Mouse (Mus musculus) embryo, embryonic 11.5 days (tissue): Measurements from ENCODE around the gene Atp1a4.
"Not testable (repeated sequence)": the region's sequence is repeated elsewhere in the genome, so short reads cannot be mapped to it uniquely, and the experiment has no call there.

Source experiments
- DNase-seq: peaks from one replicate; pipeline ENCODE4 v3.0.0-alpha.2; 2012; ENCODE audit warnings: low read depth, low spot score

Gene Atp1a4

DNA sequence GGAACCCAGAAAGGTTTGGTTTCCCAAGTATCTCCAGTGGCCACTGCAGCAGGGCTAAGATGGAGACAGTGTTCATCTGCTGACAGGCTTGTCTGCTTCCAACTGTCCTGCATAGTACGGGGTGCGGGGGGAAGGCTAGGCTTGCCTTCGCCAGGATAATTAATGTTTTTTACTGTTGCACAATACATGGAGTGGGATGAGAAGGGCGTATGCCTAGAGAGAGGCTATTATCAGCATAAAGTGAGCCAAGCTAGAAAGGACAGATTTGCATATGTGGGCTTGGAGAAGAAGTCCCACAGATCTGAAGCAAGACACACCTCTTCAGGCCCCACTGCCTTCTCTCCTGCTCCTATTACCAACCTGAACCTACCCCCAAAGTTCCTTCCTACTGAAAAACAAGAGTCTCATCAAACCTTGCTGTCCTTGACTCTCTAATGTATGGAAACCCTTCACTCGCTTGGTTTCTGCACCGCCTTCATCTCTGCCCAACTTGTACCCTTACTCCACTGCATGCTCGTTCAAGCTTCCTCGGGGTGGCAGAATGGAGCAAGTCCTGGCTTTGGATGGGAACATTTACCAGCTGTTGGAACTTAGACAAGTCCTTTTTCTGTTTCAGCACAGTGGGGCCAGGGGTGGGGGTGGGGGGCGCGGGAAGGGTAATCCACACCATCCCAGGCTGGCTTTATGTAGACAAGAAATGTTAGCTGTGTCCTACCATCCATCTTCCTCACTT, 23.5 kb upstream of the Atp1a4 start:
- no peak for DNase-seq

DNA sequence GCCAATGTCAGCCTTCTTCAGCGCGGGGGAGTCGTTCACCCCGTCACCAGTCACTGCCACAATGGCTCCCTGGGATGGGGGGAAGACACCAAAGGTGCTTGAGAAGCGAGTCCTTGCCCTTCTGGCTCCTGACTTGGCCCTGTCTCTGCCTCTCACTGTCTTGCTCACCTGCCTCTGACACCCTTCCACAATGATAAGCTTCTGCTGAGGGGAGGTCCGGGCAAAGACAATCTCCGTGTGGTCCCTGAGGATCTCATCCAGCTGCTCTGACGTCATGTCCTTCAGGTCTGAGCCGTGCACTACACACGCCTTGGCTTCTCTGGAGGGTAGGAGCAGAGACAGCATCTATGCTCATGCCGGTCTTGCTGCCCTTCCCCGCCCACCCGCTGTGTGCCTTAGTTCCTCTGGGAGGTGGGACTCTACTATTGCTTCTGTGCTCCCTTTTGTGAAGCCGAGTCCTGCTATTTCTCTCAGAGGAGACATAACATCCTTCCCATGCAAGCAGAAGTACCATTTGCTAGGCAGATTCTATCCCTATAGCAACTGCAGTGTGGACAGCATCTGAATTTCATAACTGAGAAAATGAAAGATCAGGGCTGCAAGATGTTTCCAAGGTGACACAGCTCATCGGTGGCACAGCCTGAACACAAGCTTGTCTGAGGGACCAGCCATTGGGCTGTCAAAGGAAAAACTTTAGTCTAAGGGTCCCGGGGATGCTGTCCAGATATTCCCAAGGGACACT, 21.7 kb upstream of the Atp1a4 start:
- no peak for DNase-seq

DNA sequence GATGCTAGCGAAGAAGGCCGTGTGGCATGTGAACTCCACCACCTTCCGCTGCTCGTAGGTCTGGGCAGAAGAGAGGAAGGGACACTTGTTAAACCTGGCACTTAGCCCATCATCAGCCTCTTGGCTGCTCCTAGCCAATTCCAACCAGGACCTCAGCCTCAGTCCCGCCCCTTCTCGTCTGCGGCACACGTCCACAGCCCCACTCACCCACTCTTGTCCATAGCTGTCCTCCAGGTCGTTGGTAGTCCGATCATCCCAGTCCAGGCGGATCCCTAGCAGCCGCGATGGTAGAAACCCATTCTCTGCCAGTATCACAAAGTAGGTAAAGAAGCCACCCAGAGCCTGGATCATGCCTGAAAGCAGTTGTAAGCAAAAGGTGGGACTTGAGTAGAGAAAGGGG, 20.1 kb upstream of the Atp1a4 start:
- DNase-seq: no peak

DNA sequence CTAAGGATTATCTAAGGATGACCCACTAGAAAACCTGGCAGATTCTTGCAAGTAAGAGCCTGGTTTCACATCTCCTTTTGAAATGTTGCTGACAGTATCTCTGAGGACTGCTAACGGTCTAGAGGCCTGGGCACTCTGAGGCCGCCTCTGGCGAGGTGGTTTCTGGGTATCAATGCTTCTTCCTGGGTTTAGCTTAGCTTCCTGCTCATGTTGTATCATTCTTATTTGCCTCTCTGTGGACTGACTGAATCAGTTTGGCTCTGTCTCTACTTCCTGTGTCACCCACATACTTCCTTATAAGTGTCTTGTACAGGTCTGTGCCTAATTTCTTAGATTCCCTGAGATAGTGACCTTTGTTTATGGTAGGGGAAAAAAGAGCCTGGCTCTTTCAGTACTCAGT, 19.0 kb upstream of the Atp1a4 start:
- DNase-seq: no peak

DNA sequence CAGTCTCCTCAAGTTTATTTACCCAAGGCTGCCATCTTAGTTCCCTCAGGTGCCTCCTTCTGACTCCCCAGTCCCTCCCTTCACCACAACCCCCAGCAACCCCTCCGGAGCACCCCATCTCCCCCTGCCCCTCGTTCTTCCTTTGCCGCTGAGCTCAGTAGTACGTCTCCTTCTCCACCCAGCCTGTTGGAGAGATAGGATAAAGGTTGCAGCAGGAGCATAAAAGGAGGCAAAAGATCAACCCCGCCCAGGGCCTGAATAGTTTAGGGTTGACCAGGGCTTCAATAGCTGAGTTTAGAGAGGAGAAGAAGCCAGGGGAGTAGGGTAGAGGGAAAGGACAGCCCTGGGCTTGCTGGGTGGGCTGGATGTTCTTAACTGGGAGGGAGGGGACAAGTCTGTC, 16.3 kb upstream of the Atp1a4 start:
- no peak for DNase-seq

DNA sequence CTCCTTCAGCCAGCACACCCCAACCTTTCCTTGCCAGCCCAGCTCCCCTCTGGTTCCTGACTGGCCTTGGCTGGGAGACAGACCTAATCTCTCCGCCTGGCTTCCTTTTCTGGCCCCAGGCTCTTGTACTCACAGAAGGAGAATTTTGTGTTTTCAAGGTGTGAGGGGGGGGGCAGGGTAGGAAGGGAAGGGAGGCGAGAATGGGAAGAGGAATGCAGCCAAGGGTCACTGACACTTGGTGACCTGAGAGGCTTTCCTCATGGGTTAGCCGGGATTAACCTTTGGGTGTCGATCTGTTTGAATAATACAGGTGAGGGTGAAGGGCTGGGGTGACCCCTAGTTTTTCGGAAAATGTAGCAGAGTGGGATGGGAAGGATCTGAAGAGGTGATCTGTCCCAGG, 15.9 kb upstream of the Atp1a4 start:
- no peak for DNase-seq

DNA sequence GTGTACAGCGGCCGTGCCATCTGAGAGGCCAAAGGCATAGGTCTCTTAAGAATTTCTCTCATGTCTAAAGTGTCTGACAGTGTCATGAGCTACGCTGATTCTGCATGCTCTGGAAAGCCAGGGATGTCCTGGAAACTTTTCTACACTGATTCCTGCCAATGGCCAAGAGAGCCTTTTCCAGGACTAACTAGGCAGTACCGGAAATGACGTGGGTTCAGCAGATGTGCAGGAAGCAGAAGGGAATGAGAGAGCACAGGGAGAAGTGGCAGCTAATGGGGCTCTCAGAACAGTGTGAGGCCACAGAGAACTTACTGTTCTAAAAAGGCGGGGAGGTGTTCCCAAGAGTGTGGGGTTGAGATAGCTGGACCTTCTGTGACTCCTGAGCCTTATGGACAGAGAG, 15.2 kb upstream of the Atp1a4 start:
- no peak for DNase-seq

DNA sequence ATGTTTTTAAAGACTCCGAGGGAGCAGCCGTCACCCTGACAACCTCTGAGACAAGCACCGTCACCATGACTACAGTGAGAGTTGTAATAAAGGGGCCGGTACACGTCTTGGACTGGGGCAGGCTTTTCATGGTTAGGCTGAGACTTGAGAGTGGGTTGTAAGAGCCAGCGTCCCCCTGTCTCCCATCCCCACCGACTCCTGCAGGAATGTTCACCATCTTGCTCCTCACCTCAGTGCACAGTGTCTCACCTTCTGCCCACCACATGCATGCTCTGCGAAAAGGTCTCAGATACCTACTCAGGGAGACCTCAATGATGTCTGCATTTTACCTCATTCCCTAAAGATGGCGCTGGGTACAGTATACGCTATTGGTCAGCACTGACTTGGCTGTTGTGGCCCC, 13.6 kb upstream of the Atp1a4 start:
- DNase-seq: no peak

DNA sequence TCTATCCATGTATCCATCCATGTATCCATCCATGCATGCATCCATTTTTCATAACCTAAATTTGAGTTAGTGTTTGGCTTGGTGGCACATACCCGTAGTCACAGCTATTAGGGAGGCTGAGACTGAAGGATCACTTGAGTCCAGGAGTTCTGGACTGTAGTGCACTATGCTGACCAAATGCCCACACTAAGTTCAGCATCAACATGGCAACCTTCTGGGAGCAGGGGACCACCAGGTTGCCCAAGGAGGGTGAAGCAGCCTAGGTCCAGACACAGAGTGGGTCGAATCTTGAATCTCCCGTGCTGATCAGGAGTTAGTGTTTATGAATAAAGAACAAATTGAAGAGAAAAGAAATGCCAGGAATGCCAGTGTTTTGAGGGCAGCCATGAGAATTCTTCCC, 13.0 kb upstream of the Atp1a4 start:
- no peak for DNase-seq

DNA sequence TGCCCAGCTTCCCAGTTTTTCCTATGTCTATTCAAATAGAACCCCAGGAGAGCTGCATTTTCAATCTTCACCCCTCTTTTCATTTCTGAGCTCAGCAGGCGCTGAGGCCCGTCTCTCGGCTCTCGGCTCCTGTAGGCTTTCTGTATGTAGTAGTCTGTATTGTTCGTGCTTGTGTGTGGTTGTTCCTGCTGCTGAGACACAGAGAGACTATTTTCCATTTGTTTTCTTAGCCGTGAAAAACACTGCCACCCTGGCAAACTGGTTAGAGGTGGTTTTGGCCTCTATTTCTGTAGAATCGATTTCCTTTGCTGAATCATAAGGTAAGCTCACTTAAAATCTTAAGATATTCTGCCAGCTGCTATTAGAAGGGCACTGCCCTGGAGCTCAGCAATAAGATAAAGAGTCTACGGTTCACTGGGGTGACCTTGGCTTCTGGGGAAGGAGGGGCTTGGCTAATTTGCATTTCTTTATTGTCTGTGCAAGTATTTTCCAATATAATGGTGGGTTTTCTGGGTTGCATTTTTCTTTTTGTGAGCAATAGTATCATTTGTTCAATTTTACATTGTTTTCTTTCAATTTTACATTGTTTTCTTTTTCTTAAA, 3.4 kb upstream of the Atp1a4 start, which contains the start of gene Igsf8:
Igsf8 (plus strand) TSS at position 165 of the 602 bp plus-strand sequence.
- DNase-seq: no peak

DNA sequence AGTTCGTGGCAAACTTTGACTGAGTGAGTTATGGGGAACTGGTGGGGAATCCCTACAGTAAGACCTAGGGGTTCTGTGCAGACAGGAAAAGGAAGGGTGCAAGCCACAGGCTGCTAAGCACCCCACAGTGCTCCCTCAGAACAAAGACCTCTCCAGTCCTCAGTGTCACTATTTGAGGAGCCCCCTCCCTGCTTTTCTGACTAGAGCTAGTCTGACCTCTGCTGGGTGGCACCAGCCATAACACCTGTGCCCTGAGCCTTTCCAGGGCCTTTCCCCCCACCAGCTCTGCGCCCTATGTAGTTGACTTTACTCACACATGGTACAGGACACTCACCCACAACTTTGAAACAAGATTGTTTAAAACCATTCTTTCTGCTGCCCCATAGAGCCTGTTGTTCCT, 10.5 kb downstream of the Atp1a4 start:
- DNase-seq: no peak

DNA sequence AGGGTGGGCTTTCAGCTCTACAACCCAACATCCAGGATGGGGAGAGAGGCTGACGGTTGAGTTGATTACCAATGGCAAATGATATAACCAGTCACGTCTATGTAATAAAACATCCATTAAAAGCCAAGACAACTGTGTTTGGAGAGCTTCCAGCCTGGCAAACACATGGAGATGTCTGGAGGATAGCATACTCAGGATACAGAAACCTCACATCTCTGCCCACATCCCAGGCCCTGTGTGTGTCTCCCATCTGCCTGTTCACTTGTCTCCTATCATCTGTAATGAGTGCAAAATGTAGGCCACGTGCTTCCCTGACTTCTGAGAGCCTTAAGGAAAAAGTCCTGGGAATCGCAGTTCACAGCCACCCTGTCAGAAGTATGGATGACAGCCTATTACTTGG, 11.0 kb downstream of the Atp1a4 start:
- no peak for DNase-seq

DNA sequence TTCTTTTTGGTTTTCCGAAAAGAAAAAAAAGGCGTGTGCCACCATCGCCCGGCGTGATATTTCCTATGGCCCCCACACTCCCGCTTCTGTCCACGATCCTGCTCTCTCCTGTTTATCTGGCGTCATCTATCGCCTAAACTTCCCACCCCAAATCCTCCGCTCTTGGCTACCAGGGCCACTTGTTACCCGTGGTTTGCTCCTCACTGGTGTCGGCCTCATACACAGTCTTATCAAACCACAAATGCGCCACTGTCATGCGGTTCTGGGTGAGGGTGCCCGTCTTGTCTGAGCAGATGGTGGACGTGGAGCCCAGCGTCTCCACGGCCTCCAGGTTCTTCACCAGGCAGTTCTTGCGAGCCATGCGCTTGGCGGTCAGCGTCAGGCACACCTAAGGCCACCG, 13.6 kb downstream of the Atp1a4 start:
- DNase-seq: not testable (repeated sequence)

DNA sequence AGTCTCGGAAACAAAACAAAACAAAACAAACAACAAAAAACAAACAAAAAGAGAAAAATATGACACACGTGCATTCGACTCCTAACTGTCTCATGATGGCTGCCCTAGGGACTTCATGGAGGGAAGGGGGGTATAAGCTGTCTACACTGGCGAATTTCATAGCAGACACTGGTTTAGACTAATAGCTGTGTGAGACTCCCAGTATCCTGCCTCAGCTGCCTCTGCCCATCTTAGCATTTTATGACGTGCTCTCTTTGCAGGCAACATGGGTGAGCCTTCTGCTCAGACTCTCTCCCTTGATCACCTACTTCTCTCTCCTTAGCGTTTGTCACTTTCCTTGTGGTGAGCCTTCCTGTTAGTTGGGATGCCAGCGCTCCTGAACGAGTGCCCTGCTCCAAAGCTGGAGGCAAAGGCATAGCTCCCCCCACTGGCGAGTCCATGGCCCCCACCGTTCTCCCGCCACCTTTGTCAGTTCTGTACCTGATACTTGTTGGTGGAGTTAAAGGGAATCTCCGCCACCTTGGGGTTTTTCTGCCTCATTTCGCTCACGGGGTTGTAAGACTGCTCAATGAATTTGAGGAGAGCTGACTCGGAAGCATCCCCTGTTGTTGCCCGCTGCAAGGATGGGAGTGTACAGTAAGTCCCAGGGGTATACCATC, 14.5 kb downstream of the Atp1a4 start:
- no peak for DNase-seq

DNA sequence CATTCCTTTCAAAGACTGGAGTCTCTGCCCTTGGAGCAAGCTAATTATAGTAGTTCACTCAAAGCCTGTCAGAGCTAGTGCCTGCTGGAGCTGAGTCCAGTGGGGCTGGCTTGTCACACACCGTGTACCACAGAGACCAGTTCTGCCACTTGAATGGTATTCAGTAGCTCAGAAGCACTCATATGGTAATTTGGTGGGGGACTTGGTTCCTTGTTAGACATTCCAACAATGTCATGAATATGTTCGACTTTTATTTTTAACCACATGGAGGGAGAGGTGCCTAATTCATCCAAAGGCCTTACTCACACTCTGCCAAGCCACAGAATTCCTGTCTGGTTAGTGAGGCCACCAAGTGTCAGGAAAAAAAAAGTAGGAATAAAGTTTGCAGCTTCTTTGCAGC, 15.8 kb downstream of the Atp1a4 start:
- DNase-seq: no peak

DNA sequence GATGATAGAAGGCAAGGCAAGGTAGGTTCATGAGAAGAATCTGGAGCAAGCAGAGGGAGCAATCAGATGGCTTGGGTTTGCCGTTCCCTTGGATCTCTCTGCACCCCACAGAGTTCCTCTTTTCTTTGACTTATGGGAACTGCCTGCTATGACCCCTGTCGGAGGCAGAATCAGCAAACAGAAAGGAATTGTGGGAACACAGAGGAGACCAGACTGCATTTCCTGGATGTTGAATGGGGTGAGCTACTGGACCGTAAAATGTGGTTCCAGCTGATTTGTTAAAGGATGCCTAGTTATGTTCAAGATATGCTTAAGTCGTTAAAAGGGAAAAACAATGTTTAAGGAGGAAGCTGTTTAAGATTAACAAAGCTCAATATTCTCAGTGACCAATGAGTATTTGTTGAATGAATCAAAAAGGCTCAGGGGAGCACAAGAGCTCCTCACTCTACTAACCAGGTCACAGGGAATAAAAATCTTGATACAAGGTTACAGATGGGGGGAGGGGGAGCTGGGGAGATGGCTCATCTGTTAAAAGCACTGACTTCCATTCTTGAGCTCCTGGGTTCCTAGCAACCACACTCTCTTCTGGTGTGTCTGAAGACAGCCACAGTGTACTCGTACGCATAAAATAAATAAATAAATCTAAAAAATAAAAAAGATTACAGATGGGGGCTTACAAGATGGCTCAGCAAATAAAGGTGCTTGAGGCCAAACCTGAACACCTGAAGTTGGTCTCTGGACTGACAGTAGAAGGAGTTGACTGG, 17.1 kb downstream of the Atp1a4 start:
- no peak for DNase-seq

DNA sequence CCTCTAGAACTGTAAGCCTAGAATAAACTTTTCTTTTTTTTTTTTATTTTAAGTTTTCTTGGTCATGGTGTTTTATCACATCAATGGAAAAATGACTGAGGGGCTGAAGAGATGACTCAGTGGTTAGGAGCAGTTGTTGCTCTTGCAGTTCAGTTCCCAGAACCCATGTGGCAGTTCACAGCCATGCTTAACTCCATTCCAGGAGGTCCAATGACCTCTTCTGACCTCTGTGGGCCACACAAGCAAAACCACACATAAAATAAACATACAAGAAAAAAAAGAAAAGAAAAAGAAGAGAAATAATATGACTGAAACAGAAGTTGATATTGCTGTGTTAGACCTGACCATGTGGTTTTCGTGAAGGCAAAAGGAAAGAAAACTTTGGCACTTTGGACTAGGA, 29.0 kb downstream of the Atp1a4 start:
- no peak for DNase-seq

DNA sequence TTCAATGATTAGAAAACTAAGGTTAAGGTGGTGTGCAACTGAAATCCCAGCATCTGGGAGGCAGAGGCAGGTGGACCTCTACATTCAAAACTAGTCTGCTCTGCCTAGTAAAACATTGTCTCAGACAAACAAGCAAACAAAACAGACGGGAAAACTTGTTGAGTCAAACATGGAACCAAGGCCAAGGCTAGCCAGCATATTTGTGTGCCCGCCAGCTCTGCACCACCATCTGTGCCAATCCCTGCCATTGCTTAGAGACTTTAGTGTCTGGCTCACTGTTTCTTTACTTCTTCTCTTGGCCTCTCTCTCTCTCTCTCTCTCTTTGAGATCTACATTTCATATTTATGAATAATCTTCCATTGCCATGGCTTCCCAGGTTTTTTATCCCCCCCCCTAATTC, 30.0 kb downstream of the Atp1a4 start:
- DNase-seq: no peak

DNA sequence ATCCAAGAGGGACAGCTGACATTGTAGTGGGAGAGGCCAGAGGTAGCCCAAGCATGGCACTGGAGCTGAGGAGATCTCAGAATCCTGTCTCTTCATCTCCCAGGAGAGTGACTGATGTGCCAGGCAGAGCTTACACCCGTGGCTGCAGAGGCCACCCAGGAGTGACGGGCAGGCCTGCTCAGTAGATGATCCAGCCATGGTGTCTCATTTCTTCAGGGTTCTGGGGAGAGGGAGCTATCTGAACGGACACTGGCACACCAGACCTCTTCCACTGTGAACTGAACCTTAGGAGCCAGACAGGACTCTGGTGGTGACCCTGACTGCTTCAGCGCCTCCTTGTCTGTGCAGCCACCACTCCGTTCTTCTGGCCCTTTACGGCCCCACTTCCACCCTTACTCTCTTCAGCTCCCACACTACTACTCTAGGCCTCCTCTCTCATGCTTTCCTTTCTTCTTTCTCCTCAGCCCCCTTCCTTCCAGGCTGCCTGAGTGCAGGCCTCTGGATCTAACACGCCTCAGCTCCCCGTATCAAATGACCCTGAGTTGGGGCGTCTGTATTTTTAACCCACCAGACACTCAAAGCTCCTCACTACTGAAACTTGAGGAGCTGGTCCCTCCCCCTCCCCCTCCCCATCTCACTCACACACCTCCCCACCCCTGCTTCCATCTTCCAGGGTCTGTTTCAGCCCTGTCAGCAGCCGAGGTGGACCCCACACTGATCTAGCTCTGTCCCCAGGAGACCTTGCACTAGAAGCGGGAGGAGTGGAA, 36.7 kb downstream of the Atp1a4 start:
- DNase-seq: no peak

DNA sequence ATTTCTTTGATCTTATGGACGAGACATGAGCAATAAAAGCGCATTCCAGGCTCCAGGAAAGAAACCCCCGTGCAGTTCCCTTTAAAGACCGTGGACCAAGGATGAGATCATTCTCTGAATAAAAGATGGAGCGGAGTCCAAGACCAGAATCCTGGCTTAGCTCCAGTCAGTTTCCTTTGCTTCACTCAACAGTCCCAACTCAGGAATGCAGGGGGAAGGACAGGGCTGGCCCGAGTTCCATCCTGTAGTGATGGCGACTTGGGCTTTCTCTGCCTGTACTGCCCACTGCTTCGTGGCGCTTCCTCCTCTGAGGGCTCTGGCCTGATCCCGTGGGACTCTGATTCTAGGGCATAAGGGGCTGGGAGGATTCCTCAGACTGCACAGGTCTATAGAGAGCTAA, 37.8 kb downstream of the Atp1a4 start:
- no peak for DNase-seq
